Mouse (Mus musculus) cerebellum, adult 2 months (tissue): Measurements from ENCODE around the gene Rnls.

Source experiments
- CTCF ChIP-seq: fragments of 200-500 bp; IDR thresholded peaks from 2 replicates; pipeline ENCODE4 v1.5.1; 2011; ENCODE audit warnings: low read depth, mild to moderate bottlenecking, control low read depth, low read length, moderate library complexity, borderline replicate concordance; ENCODE audit not compliant: insufficient read depth
- POLR2A ChIP-seq: fragments of 200-500 bp; IDR thresholded peaks from 2 replicates; pipeline ENCODE4 v1.6.1; 2011; ENCODE audit warnings: low read length, control low read depth, borderline replicate concordance; ENCODE audit not compliant: insufficient read depth

GRCm38 (mm10) chr19:33119947-33120346, 272.1 kb downstream of the Rnls start:
- TF ChIP-seq CTCF (no peak), POLR2A (no peak)
